Mouse (Mus musculus) monocyte, adult 5-6 weeks (primary cell): ENCODE measurements around the gene Atp6v0d1. TPM values are rescaled to one million over a fixed set of nuclear protein-coding genes. Genes with fewer than 3 reads are reported as not detected.

Experiments used
- ATAC-seq: fragments of 153-309, 156-312 bp; replicated peaks from 2 replicates; pipeline ENCODE4 v1.8.0; 2017; ENCODE audit warnings: mild to moderate bottlenecking; ENCODE audit not compliant: low TSS enrichment, insufficient number of reproducible peaks, severe bottlenecking, poor library complexity, low FRiP score
- total RNA-seq: library from RNA; stranded (forward); fragments of 200-1000, 200-491, 200-594 nt; gene quantifications from 3 replicates; pipeline ENCODE4 v1.2.3, GENCODE M21; 2017

Atp6v0d1 gene
- total RNA-seq, 1 experiment from 2014 or later: 62.8 TPM

GRCm38 (mm10) chr8:105518436-105519313 lies 47.2 kb downstream of the Atp6v0d1 start, which contains the start of gene Hsd11b2:
TSS of gene Hsd11b2 (plus strand) at chr8:105518755.
- ATAC-seq: peak; percentile 31; the same call in 1 of the 2 replicates

DNA sequence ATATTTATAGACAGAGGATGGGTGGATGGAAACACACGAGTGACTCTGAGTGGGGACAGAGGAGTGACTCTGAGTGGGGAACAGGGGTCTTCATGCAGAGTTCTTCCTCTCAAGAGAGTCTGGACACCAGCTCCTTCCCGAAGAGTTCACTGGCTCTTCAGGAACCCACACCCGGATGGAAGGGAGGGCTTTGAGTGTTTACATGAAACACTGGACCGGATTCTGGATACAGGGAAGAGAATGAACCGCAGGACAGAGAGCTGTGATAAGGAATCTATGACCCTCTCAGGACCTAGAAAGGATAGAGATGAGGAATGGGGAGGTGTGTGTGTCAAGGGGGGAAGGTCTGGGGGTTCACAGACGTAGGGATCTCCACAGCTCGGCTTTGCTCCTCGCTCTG lies 48.5 kb downstream of the Atp6v0d1 start:
- ATAC-seq: no peak

DNA sequence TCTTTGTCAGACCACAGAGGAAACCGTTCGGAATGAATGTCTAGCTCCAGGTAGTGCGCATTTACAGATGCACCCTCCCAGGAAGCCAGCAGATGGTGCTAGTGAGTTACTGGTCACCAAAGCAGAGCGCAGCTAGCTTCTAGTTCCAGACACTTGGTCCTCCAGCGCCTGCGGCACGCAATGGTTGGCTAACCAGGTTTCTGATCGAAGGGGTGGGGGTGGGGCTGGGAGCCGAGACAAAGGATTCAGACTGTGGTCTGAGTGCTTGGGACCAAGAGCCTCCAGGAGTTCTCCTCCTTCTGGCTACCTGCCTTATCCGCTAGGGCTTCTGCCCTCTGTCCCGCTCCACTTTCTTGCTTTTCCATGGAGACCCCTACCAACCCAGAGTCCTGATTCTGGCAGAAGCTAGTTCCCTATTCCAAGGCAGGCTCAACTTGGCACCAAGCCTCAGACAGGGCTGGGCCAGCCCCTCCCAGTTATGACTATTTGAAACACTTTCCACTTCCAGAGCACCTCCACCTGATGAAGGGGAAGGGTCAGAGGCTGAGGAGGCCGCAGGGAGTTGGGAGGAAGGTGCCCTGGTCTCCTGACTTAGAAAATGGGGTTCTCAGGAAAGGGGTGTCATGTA lies 49.7 kb downstream of the Atp6v0d1 start:
- peak; percentile 79 for ATAC-seq

GRCm38 (mm10) chr8:105514656-105515055 lies 51.2 kb downstream of the Atp6v0d1 start:
- no peak for ATAC-seq

DNA sequence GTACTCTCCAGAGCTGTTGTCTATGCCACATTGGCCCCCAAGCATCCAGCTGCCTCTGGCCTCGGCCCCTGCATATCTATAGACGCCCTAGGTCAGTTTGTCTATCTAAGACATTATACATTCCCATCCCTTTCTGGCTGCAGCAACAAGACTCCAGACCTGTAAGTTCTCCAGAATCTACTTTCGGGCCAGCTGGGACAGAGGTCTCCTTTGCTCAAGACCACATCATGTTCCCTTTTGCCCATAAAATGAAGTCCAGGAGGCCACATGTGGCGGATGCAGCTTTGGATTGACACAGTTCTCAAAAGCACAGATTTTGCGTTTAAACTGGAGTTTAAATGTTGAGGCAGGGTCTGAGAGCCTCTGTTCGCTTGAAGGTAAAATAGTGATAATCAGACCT lies 51.7 kb downstream of the Atp6v0d1 start:
- ATAC-seq: no peak

DNA sequence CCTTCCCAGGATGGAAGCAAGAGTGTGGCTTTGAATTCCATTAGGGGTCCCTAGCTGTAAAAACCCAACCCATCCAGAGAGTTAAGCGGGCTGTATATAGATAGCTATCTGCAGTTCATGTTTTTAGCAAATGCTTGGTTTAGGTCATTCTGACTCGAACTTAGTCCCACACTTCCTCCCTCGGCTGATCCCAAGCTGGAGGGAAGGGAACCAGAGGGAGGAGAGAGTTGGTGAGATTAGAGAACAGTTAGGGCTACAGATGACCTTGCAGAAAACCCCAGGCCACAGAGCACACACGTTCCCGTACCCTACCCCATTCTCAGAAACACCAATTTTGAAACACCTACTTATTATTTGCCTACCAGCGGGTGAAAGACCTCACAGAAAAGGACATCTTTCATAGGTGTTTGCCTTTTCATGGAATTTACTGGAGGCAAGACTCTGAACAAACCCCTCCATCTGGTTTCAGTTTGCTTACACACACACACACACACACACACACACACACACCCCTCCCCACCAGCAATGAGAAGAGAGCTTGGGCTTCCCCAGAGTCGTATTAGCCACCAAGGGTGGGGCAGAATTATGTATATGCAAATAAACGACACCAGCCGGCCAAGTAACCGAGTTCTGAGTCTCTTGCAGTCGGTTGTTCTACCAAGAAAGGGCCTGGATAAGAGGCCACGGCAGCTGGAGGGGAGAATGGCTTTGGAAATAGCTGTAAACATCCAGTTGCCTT lies 55.7 kb downstream of the Atp6v0d1 start:
- no peak for ATAC-seq

DNA sequence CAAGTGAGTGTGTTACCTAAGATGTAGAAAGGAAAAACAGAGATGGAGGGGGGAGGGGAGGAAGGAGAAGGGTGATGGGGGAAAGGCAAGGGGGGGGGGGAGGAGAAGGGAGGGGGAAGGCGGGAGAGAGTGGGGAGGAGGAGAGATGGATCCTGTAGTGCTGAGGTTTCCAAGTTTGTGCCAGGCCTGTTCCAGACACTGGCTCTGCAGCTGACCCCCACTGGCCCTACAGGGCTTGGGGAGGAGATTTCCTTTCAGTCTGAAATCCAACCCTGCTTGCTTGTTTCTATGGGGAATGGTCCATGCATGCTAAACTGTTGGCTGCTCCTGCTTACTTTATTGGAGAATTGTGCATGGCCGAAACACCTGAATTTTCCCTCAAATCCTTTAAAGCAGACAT lies 57.1 kb downstream of the Atp6v0d1 start:
- ATAC-seq: no peak

GRCm38 (mm10) chr8:105506977-105507376 lies 58.9 kb downstream of the Atp6v0d1 start:
- no peak for ATAC-seq

- no peak for ATAC-seq
These were observed 61.2 kb downstream of the Atp6v0d1 start for GRCm38 (mm10) chr8:105504617-105505016.

DNA sequence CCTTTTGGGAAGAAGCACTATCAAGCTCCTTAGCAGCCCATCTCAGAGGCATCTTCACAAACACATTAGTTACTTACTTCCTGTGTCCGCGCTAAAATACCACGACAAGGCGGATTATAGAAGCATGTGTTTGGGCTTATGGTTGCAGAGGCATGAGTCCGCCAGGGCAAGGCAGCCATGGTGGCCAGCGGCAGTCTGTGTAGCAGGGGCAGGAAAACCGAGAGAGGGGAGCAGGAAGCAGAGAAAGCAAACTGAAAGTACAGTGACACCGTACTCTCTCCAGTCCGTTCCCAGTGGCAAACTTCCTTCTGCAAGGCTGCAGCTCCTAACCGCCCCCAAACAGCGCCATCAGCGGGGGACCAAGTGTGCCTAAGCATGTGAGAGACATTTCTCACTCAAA lies 66.1 kb downstream of the Atp6v0d1 start:
- ATAC-seq: no peak

- peak; percentile 74 for ATAC-seq
These were observed 69.2 kb downstream of the Atp6v0d1 start, which contains the start of gene Zdhhc1 for GRCm38 (mm10) chr8:105496439-105497180. TSS of gene Zdhhc1 (minus strand) at chr8:105496902.

- no peak for ATAC-seq
These were observed 70.2 kb downstream of the Atp6v0d1 start for GRCm38 (mm10) chr8:105495350-105496302.

- no peak for ATAC-seq
These were observed 71.3 kb downstream of the Atp6v0d1 start for GRCm38 (mm10) chr8:105494566-105494965.

GRCm38 (mm10) chr8:105493495-105493894 lies 72.4 kb downstream of the Atp6v0d1 start:
- no peak for ATAC-seq

GRCm38 (mm10) chr8:105489281-105489680 lies 76.6 kb downstream of the Atp6v0d1 start:
- no peak for ATAC-seq

- ATAC-seq: no peak
These were observed 77.8 kb downstream of the Atp6v0d1 start for GRCm38 (mm10) chr8:105488082-105488481.

DNA sequence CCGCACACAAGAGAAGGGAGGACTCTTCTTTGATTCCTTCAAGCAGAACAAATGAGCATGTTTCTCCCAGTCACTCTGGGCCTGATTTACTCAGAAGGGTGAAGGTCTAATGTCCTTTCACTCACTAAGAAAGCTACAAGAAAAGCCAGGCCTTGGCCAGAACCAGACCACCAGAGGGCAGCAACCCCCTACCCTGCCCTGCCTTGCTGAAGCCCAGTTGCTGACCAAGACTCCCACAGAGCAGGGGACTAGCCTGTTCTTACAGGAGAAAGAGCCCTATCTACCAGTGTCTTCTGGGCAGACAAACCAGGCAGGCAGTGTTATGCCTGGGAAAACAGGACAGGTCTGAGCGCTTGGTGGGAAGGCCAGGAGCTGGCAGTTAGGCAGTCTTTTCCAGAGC lies 81.5 kb downstream of the Atp6v0d1 start:
- ATAC-seq: no peak

- no peak for ATAC-seq
These were observed 81.8 kb downstream of the Atp6v0d1 start for GRCm38 (mm10) chr8:105484030-105484368.
